Mouse (Mus musculus) cerebellum, adult 2 months (tissue): ENCODE data around the gene Gm10306.
A peak's percentile ranks its signal among the peaks of the same experiment; 100 is the strongest.

Experiments
- CTCF ChIP-seq: fragments of 200-500 bp; IDR thresholded peaks from 2 replicates; pipeline ENCODE4 v1.5.1; 2011; ENCODE audit warnings: low read depth, mild to moderate bottlenecking, control low read depth, low read length, moderate library complexity, borderline replicate concordance; ENCODE audit not compliant: insufficient read depth
- POLR2A ChIP-seq: fragments of 200-500 bp; IDR thresholded peaks from 2 replicates; pipeline ENCODE4 v1.6.1; 2011; ENCODE audit warnings: low read length, control low read depth, borderline replicate concordance; ENCODE audit not compliant: insufficient read depth

DNA sequence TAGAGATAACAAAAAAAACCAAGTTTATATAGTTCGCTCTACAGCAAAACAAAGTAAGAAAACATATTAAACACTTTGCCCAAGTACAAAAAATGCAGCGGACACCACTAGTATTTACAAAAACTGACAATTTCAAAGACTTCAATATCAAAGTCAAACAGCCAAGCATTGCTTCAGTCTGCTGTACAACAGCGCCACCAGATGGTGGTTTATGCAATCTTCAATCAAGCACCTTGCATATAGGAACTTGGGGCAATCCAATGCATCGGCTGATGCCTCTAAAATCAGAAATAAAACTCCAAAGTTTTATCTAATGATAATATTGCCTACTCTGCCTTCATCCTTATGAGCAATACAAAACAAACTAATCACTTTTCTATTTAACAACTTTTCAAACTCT lies 38.7 kb upstream of the Gm10306 start:
- TF ChIP-seq CTCF (peak; percentile 45; the same call in 1 of the 2 replicates), POLR2A (no peak)
